Mouse (Mus musculus) megakaryocyte, embryonic 14.5 days (primary cell): Measurements from ENCODE around the gene Pwwp2b. TPM values are rescaled to one million over a fixed set of nuclear protein-coding genes. Genes with fewer than 3 reads are reported as not detected.
A peak's percentile ranks its signal among the peaks of the same experiment; 100 is the strongest.

Experiments used
- H3K27me3 ChIP-seq: replicated peaks from 2 replicates; pipeline ENCODE3; 2012; ENCODE audit warnings: inconsistent platforms
- H3K36me3 ChIP-seq: replicated peaks from 2 replicates; pipeline ENCODE3; 2012; ENCODE audit warnings: low read length, inconsistent platforms, mixed read lengths
- H3K4me1 ChIP-seq: 2 replicates; pipeline ENCODE4 v1.6.1; 2012; ENCODE audit warnings: inconsistent platforms
- H3K4me3 ChIP-seq: replicated peaks from 2 replicates; pipeline ENCODE3; 2012; ENCODE audit warnings: moderate library complexity, mild to moderate bottlenecking, inconsistent platforms
- H3K9me3 ChIP-seq: 2 replicates; pipeline ENCODE4 v1.6.1; 2012; ENCODE audit warnings: inconsistent platforms
- FLI1 ChIP-seq: IDR thresholded peaks from 2 replicates; pipeline ENCODE4 v1.6.1; 2012; ENCODE audit warnings: low read length, inconsistent platforms, mixed read lengths
- GATA1 ChIP-seq: IDR thresholded peaks from 3 replicates; pipeline ENCODE4 v1.6.1; 2012; ENCODE audit warnings: mixed read lengths, low read length, inconsistent platforms, borderline replicate concordance
- polyA plus RNA-seq: library from polyadenylated mRNA; stranded (reverse); fragments of >175 nt; gene quantifications from 2 replicates; pipeline ENCODE4 v1.2.3, GENCODE M21; 2012; ENCODE audit warnings: low replicate concordance; ENCODE audit not compliant: insufficient read depth

Pwwp2b gene
- polyA plus RNA-seq, 1 experiment = 11.6 TPM

GRCm38 (mm10) chr7:139214596-139215340 lies 33.5 kb upstream of the Pwwp2b start:
- no peaks in the 10 kb centered on the region for H3K36me3 ChIP-seq
- TF ChIP-seq GATA1 = no peak
- TF ChIP-seq FLI1 = no peak
- no peaks in the 10 kb centered on the region for H3K9me3 ChIP-seq
- H3K4me3 ChIP-seq = no peak overlapping the region
- peaks cover 60% of the 10 kb centered on the region for H3K4me1 ChIP-seq
- H3K27me3 ChIP-seq = no peaks in the 10 kb centered on the region

- H3K4me1 ChIP-seq = peaks cover 62% of the 10 kb centered on the region
- H3K9me3 ChIP-seq = no peaks in the 10 kb centered on the region
- no peak overlapping the region for H3K4me3 ChIP-seq
- H3K36me3 ChIP-seq = no peaks in the 10 kb centered on the region
- TF ChIP-seq FLI1 = no peak
- no peak for TF ChIP-seq GATA1
- H3K27me3 ChIP-seq = no peaks in the 10 kb centered on the region
These were observed 32.8 kb upstream of the Pwwp2b start for GRCm38 (mm10) chr7:139215516-139215915.

GRCm38 (mm10) chr7:139215946-139216345 lies 32.3 kb upstream of the Pwwp2b start:
- Histone ChIP-seq H3K4me3 (no peak overlapping the region), H3K4me1 (peaks cover 62% of the 10 kb centered on the region), H3K9me3 (no peaks in the 10 kb centered on the region), H3K36me3 (no peaks in the 10 kb centered on the region), H3K27me3 (no peaks in the 10 kb centered on the region)
- TF ChIP-seq FLI1 (no peak), GATA1 (no peak)

- peak overlapping the region; percentile 19 for H3K4me3 ChIP-seq
- TF ChIP-seq GATA1 = no peak
- TF ChIP-seq FLI1 = no peak
- H3K4me1 ChIP-seq = peaks cover 62% of the 10 kb centered on the region
- no peaks in the 10 kb centered on the region for H3K36me3 ChIP-seq
- no peaks in the 10 kb centered on the region for H3K27me3 ChIP-seq
- H3K9me3 ChIP-seq = no peaks in the 10 kb centered on the region
These were observed 31.8 kb upstream of the Pwwp2b start for GRCm38 (mm10) chr7:139216464-139216863.

- TF ChIP-seq GATA1 (no peak), FLI1 (no peak)
- Histone ChIP-seq H3K4me3 (no peak overlapping the region), H3K9me3 (no peaks in the 10 kb centered on the region), H3K4me1 (peaks cover 61% of the 10 kb centered on the region), H3K27me3 (no peaks in the 10 kb centered on the region), H3K36me3 (no peaks in the 10 kb centered on the region)
These were observed 31.2 kb upstream of the Pwwp2b start for GRCm38 (mm10) chr7:139217046-139217445.

- Histone ChIP-seq H3K27me3 (no peaks in the 10 kb centered on the region), H3K36me3 (peaks cover 3% of the 10 kb centered on the region), H3K4me1 (peaks cover 64% of the 10 kb centered on the region), H3K9me3 (no peaks in the 10 kb centered on the region), H3K4me3 (peak overlapping the region; percentile 21)
- TF ChIP-seq GATA1 (no peak), FLI1 (no peak)
These were observed 29.5 kb upstream of the Pwwp2b start for GRCm38 (mm10) chr7:139218641-139219415.

- H3K27me3 ChIP-seq = no peaks in the 10 kb centered on the region
- H3K4me3 ChIP-seq = peak overlapping the region; percentile 29
- TF ChIP-seq FLI1 = no peak
- no peak for TF ChIP-seq GATA1
- H3K36me3 ChIP-seq = peaks cover 4% of the 10 kb centered on the region
- H3K9me3 ChIP-seq = no peaks in the 10 kb centered on the region
- H3K4me1 ChIP-seq = peaks cover 70% of the 10 kb centered on the region
These were observed 28.8 kb upstream of the Pwwp2b start for GRCm38 (mm10) chr7:139219486-139219885.

- Histone ChIP-seq H3K4me3 (peak overlapping the region; percentile 38), H3K27me3 (no peaks in the 10 kb centered on the region), H3K4me1 (peaks cover 76% of the 10 kb centered on the region), H3K36me3 (peaks cover 4% of the 10 kb centered on the region), H3K9me3 (no peaks in the 10 kb centered on the region)
- TF ChIP-seq GATA1 (no peak), FLI1 (no peak)
These were observed 28.0 kb upstream of the Pwwp2b start for GRCm38 (mm10) chr7:139220303-139220702.

- Histone ChIP-seq H3K4me3 (no peak overlapping the region), H3K9me3 (no peaks in the 10 kb centered on the region), H3K4me1 (peaks cover 79% of the 10 kb centered on the region), H3K27me3 (no peaks in the 10 kb centered on the region), H3K36me3 (peaks cover 4% of the 10 kb centered on the region)
- no peak for TF ChIP-seq FLI1
- no peak for TF ChIP-seq GATA1
These were observed 27.2 kb upstream of the Pwwp2b start for GRCm38 (mm10) chr7:139221072-139221471.

- Histone ChIP-seq H3K4me1 (peaks cover 79% of the 10 kb centered on the region), H3K4me3 (no peak overlapping the region), H3K27me3 (no peaks in the 10 kb centered on the region), H3K36me3 (peaks cover 7% of the 10 kb centered on the region), H3K9me3 (no peaks in the 10 kb centered on the region)
- TF ChIP-seq FLI1 (no peak), GATA1 (no peak)
These were observed 26.4 kb upstream of the Pwwp2b start for GRCm38 (mm10) chr7:139221856-139222255.

GRCm38 (mm10) chr7:139222341-139222740 lies 25.9 kb upstream of the Pwwp2b start:
- Histone ChIP-seq H3K27me3 (no peaks in the 10 kb centered on the region), H3K4me3 (no peak overlapping the region), H3K9me3 (no peaks in the 10 kb centered on the region), H3K36me3 (peaks cover 7% of the 10 kb centered on the region), H3K4me1 (peaks cover 83% of the 10 kb centered on the region)
- no peak for TF ChIP-seq FLI1
- no peak for TF ChIP-seq GATA1
